ENCODE assay signal across 9 mouse cellular contexts in genomic region chr7:19800764-19801163, GRCm38 (mm10). TPM values are rescaled to one million over a fixed set of nuclear protein-coding genes. Genes with fewer than 3 reads are reported as not detected.
DNase-seq lines count a peak whose midpoint lies in the region; ATAC-seq lines count a peak whose summit lies in the region.
"Had no signal": no experiment of that assay in that cellular context is flagged by ENCODE, and none has a peak within 500 bp of the region (broad histone marks: within the 10 kb centered on the region; RNA-seq: fewer than 3 reads in every experiment).

No protein-coding gene starts in this region.

- no peak for ATAC-seq in kidney, embryonic 14.5 days (ENCODE audit: low FRiP score, low TSS enrichment)
- ATAC-seq in megakaryocyte progenitor cell, adult 5-6 weeks (replicated peaks; ENCODE audit: poor library complexity) = peak; percentile 82
- no peak for ATAC-seq in activated CD4-positive, CD25-positive, alpha-beta regulatory T cell, adult 4 months
- ATAC-seq in forebrain, embryonic 11.5 days (replicated peaks; ENCODE audit: low FRiP score) = no peak

- no peak overlapping the region for H3K4me2 ChIP-seq in kidney, embryonic 14.5 days (replicated peaks; ENCODE audit: low read depth, low read length)
- no peak overlapping the region for H3K4me2 ChIP-seq in forebrain, embryonic 11.5 days (ENCODE audit: low read depth, low read length, severe bottlenecking)

- peaks cover 11% of the 10 kb centered on the region for H3K27me3 ChIP-seq in kidney, embryonic 14.5 days (ENCODE audit: control insufficient read depth, insufficient read depth, low read length)
- peaks cover 14% of the 10 kb centered on the region for H3K27me3 ChIP-seq in forebrain, embryonic 11.5 days (ENCODE audit: control insufficient read depth, insufficient read depth, low read length)

- WGBS in kidney, embryonic 14.5 days = 16% methylated on average over 2 of the region's 2 CpGs
- WGBS in forebrain, embryonic 11.5 days = 24% methylated on average over 2 of the region's 2 CpGs

- H3K4me1 ChIP-seq in kidney, embryonic 14.5 days (ENCODE audit: control insufficient read depth, insufficient read depth, low read length) = no peaks in the 10 kb centered on the region
- no peaks in the 10 kb centered on the region for H3K4me1 ChIP-seq in forebrain, embryonic 11.5 days (replicated peaks; ENCODE audit: control insufficient read depth, insufficient read depth, low read length)

- H3K9me3 ChIP-seq in kidney, embryonic 14.5 days (ENCODE audit: control insufficient read depth, low read length) = no peaks in the 10 kb centered on the region
- H3K9me3 ChIP-seq in forebrain, embryonic 11.5 days (ENCODE audit: control insufficient read depth, low read length) = no peaks in the 10 kb centered on the region; the same call in 1 of the 2 replicates

- no peak overlapping the region for H3K9ac ChIP-seq in kidney, embryonic 14.5 days (ENCODE audit: low read depth, low read length)
- H3K9ac ChIP-seq in forebrain, embryonic 11.5 days (ENCODE audit: low read length) = no peak overlapping the region

- DNase-seq in kidney, adult 18-20 months = peak; percentile 65
- DNase-seq in CD4-positive helper T cell, adult 2 months (ENCODE audit: low read depth, low spot score) = peak; percentile 57
- DNase-seq in NIH3T3 (ENCODE audit: low read depth) = peak; percentile 90
- DNase-seq in heart, postnatal 14 days = peak; percentile 59 to 69
- no peak for DNase-seq in forebrain, embryonic 11.5 days (ENCODE audit: low spot score)

- intact Hi-C loops in heart, postnatal 14 days (cut with DNase I) = loop anchor here (1.0 kb wide), 1 partner anchor 72 kb away; no protein-coding TSS in a partner anchor

- H3K4me3 ChIP-seq in kidney, embryonic 14.5 days (ENCODE audit: low read length) = no peak overlapping the region
- no peak overlapping the region for H3K4me3 ChIP-seq in forebrain, embryonic 11.5 days (ENCODE audit: low read depth, low read length)
- H3K4me3 ChIP-seq: erythroblast, embryonic 14.5 days had no signal

- no peak overlapping the region for H3K27ac ChIP-seq in kidney, embryonic 14.5 days (ENCODE audit: low read depth, low read length)
- H3K27ac ChIP-seq in forebrain, embryonic 11.5 days (ENCODE audit: low read depth, low read length) = no peak overlapping the region

- H3K36me3 ChIP-seq in kidney, embryonic 14.5 days (ENCODE audit: control insufficient read depth, insufficient read depth, low read length) = no peaks in the 10 kb centered on the region
- H3K36me3 ChIP-seq in forebrain, embryonic 11.5 days (ENCODE audit: control insufficient read depth, insufficient read depth, low read length) = no peaks in the 10 kb centered on the region

RNA-seq across cellular contexts. Expression of gene Cblc, which starts 4.2 kb away (rescaled TPM):
- polyA plus RNA-seq in kidney, embryonic 14.5 days (2014; fragmentation: Nextera tagmentation; extraction: Ambion mirVana) = 4.7 and 7.3 TPM in 2 replicates
- not detected for total RNA-seq in heart, postnatal 14 days (2021)
- not detected in 2 replicates for total RNA-seq in megakaryocyte progenitor cell, adult 5-6 weeks (2015)
- total RNA-seq in megakaryocyte progenitor cell, adult 5-6 weeks (2017) = not detected in 2 replicates
- not detected for polyA plus RNA-seq in activated CD4-positive, CD25-positive, alpha-beta regulatory T cell, adult 4 months (2017; shearing (Covaris generic))
- 0.28 and 0.84 TPM in 2 replicates for polyA plus RNA-seq in forebrain, embryonic 11.5 days (2014; fragmentation: Nextera tagmentation; extraction: Ambion mirVana)
- polyA plus RNA-seq: erythroblast, embryonic 14.5 days had no signal

RNA-seq across cellular contexts. Expression of gene Bcl3, which starts 21.8 kb away (rescaled TPM):
- 3.5 and 4.2 TPM in 2 replicates for polyA plus RNA-seq in kidney, embryonic 14.5 days (2014; fragmentation: Nextera tagmentation; extraction: Ambion mirVana)
- total RNA-seq in heart, postnatal 14 days (2021) = 1 to 10 TPM; 3.9 to 4.5 TPM
- 6.3 and 11.5 TPM in 2 replicates for total RNA-seq in megakaryocyte progenitor cell, adult 5-6 weeks (2015)
- 1.6 and 4.6 TPM in 2 replicates for total RNA-seq in megakaryocyte progenitor cell, adult 5-6 weeks (2017)
- polyA plus RNA-seq in activated CD4-positive, CD25-positive, alpha-beta regulatory T cell, adult 4 months (2017; shearing (Covaris generic)) = 10 to 100 TPM; 15.9 to 19.5 TPM
- 0.51 and 1.1 TPM in 2 replicates for polyA plus RNA-seq in forebrain, embryonic 11.5 days (2014; fragmentation: Nextera tagmentation; extraction: Ambion mirVana)

RNA-seq across cellular contexts. Expression of gene Bcam, which starts 29.9 kb away (rescaled TPM):
- 177 and 214 TPM in 2 replicates for polyA plus RNA-seq in kidney, embryonic 14.5 days (2014; fragmentation: Nextera tagmentation; extraction: Ambion mirVana)
- total RNA-seq in heart, postnatal 14 days (2021) = 100 to 1,000 TPM; 225 to 236 TPM
- not detected in 2 replicates for total RNA-seq in megakaryocyte progenitor cell, adult 5-6 weeks (2015)
- total RNA-seq in megakaryocyte progenitor cell, adult 5-6 weeks (2017) = not detected in 2 replicates
- polyA plus RNA-seq in activated CD4-positive, CD25-positive, alpha-beta regulatory T cell, adult 4 months (2017; shearing (Covaris generic)) = 1 to 10 TPM; 1.4 to 1.6 TPM
- 17.6 and 21.5 TPM in 2 replicates for polyA plus RNA-seq in forebrain, embryonic 11.5 days (2014; fragmentation: Nextera tagmentation; extraction: Ambion mirVana)
- polyA plus RNA-seq: erythroblast, embryonic 14.5 days had no signal

RNA-seq across cellular contexts. Expression of gene Nectin2, which starts 50.5 kb away (rescaled TPM):
- polyA plus RNA-seq in kidney, embryonic 14.5 days (2014; fragmentation: Nextera tagmentation; extraction: Ambion mirVana) = 106 and 139 TPM in 2 replicates
- 10 to 100 TPM; 37.2 to 39.7 TPM for total RNA-seq in heart, postnatal 14 days (2021)
- 0.95 and 2.2 TPM in 2 replicates for total RNA-seq in megakaryocyte progenitor cell, adult 5-6 weeks (2015)
- total RNA-seq in megakaryocyte progenitor cell, adult 5-6 weeks (2017) = 0.78 and 1.0 TPM in 2 replicates
- under 1 TPM in 1 of 2 experiments, not detected in 1; 0.56 TPM for polyA plus RNA-seq in activated CD4-positive, CD25-positive, alpha-beta regulatory T cell, adult 4 months (2017; shearing (Covaris generic))
- polyA plus RNA-seq in forebrain, embryonic 11.5 days (2014; fragmentation: Nextera tagmentation; extraction: Ambion mirVana) = 56.0 and 59.2 TPM in 2 replicates

RNA-seq across cellular contexts. Expression of gene Gm19345, which starts 51.0 kb away (rescaled TPM):
- 0.27 TPM in 1 of 2 replicates, not detected in the other for polyA plus RNA-seq in kidney, embryonic 14.5 days (2014; fragmentation: Nextera tagmentation; extraction: Ambion mirVana)
- total RNA-seq in heart, postnatal 14 days (2021) = not detected
- not detected in 2 replicates for total RNA-seq in megakaryocyte progenitor cell, adult 5-6 weeks (2015)
- total RNA-seq in megakaryocyte progenitor cell, adult 5-6 weeks (2017) = not detected in 2 replicates
- polyA plus RNA-seq in activated CD4-positive, CD25-positive, alpha-beta regulatory T cell, adult 4 months (2017; shearing (Covaris generic)) = not detected
- polyA plus RNA-seq in forebrain, embryonic 11.5 days (2014; fragmentation: Nextera tagmentation; extraction: Ambion mirVana) = not detected in 2 replicates
- polyA plus RNA-seq: erythroblast, embryonic 14.5 days had no signal
